Comparison of ENCODE assay signal across 22 mouse cellular contexts in genomic region chr2:162697151-162697550, GRCm38 (mm10). TPM values are rescaled to one million over a fixed set of nuclear protein-coding genes. Genes with fewer than 3 reads are reported as not detected.
DNase-seq lines count a peak whose midpoint lies in the region; ATAC-seq lines count a peak whose summit lies in the region.
"Had no signal": no experiment of that assay in that cellular context is flagged by ENCODE, and none has a peak within 500 bp of the region (broad histone marks: within the 10 kb centered on the region; RNA-seq: fewer than 3 reads in every experiment).

No protein-coding gene starts in this region.

- ATAC-seq in cerebellum, adult (ENCODE audit: insufficient number of reproducible peaks, low FRiP score, low TSS enrichment), result no peak; the same call in 1 of the 2 replicates
- ATAC-seq: activated CD4-positive, CD25-positive, alpha-beta regulatory T cell, adult 4 months; forebrain, embryonic 15.5 days; hindbrain, embryonic 16.5 days; intestine, embryonic 15.5 days had no signal

- peak; percentile 8 for DNase-seq in cerebellum, adult 11-12 months
- DNase-seq in cerebellum, adult 8-10 months, result no peak
- DNase-seq in cerebellum, adult 9-10 months, result peak; percentile 32
- DNase-seq in cerebellum, postnatal 14 days, result peak; percentile 15 to 52
- no peak for DNase-seq in spleen, postnatal 14 days (ENCODE audit: low spot score in 2 of 2)
- DNase-seq in adrenal gland, postnatal 4 days (ENCODE audit: low spot score in 2 of 2), result no peak
- no peak for DNase-seq in embryo, embryonic 10 days (ENCODE audit: low spot score)
- DNase-seq: adrenal gland, adult 8-10 months; adrenal gland, postnatal 25 days; embryo, embryonic 11 days; gastrocnemius, postnatal 25 days; heart, adult 18-20 months; heart, postnatal 10 days; heart, postnatal 36 days; kidney, adult 11 months; kidney, adult 8-10 months had no signal

RNA-seq across cellular contexts. Expression of gene Ptprt, which starts 36.2 kb away (rescaled TPM):
- 1 to 10 TPM; 1.8 to 3.2 TPM for total RNA-seq in adrenal gland, postnatal 4 days (2021)
- total RNA-seq: common myeloid progenitor, adult 5-6 weeks had no signal

Comparison
In these comparisons a context has a peak if more than half of its experiments do, and no peak if none do; other contexts are left out.
1. DNase-seq: peak in cerebellum, adult 11-12 months (single experiment), cerebellum, adult 9-10 months (single experiment) and cerebellum, postnatal 14 days (2 of 2); none in cerebellum, adult 8-10 months (single experiment), spleen, postnatal 14 days (0 of 2), adrenal gland, postnatal 4 days (0 of 2) and embryo, embryonic 10 days (single experiment).